10 mouse cellular contexts compared by ENCODE assay signal in genomic region chr14:56098940-56099339, GRCm38 (mm10). TPM values are rescaled to one million over a fixed set of nuclear protein-coding genes. Genes with fewer than 3 reads are reported as not detected.
DNase-seq lines count a peak whose midpoint lies in the region; ATAC-seq and TF ChIP-seq lines count a peak whose summit lies in the region.
"Had no signal": no experiment of that assay in that cellular context is flagged by ENCODE, and none has a peak within 500 bp of the region (broad histone marks: within the 10 kb centered on the region; RNA-seq: fewer than 3 reads in every experiment).

No protein-coding gene starts in this region.

- no peak for ATAC-seq in intestine, postnatal 0 days
- ATAC-seq in intestine, embryonic 15.5 days = no peak

- H3K27ac ChIP-seq in intestine, postnatal 0 days (ENCODE audit: low read depth, low read length) = no peak overlapping the region
- no peak overlapping the region for H3K27ac ChIP-seq in intestine, embryonic 15.5 days
- H3K27ac ChIP-seq: embryonic facial prominence, embryonic 12.5 days; heart, embryonic 13.5 days had no signal

- no peak overlapping the region for H3K4me3 ChIP-seq in intestine, postnatal 0 days (ENCODE audit: low read depth, low read length)
- H3K4me3 ChIP-seq in intestine, embryonic 15.5 days (replicated peaks) = no peak overlapping the region
- H3K4me3 ChIP-seq: embryonic facial prominence, embryonic 12.5 days; heart, embryonic 13.5 days had no signal

- no peak overlapping the region for H3K4me2 ChIP-seq in intestine, postnatal 0 days (replicated peaks; ENCODE audit: low read depth)
- no peak overlapping the region for H3K4me2 ChIP-seq in intestine, embryonic 15.5 days (replicated peaks)
- H3K4me2 ChIP-seq: embryonic facial prominence, embryonic 12.5 days; heart, embryonic 13.5 days had no signal

- 79% methylated on average over 4 of the region's 4 CpGs for WGBS in intestine, postnatal 0 days
- 74% methylated on average over 4 of the region's 4 CpGs for WGBS in intestine, embryonic 15.5 days

- no peaks in the 10 kb centered on the region for H3K27me3 ChIP-seq in intestine, postnatal 0 days (replicated peaks; ENCODE audit: control insufficient read depth, insufficient read depth, low read length)
- H3K27me3 ChIP-seq in intestine, embryonic 15.5 days (replicated peaks) = no peaks in the 10 kb centered on the region
- H3K27me3 ChIP-seq: embryonic facial prominence, embryonic 12.5 days; heart, embryonic 13.5 days had no signal

- peak; percentile 68 for TF ChIP-seq CTCF in intestine, postnatal 0 days (IDR thresholded peaks at IDR 0.05; ENCODE audit: low read depth)

- no peaks in the 10 kb centered on the region for H3K4me1 ChIP-seq in intestine, postnatal 0 days (replicated peaks; ENCODE audit: control insufficient read depth, insufficient read depth, low read length)
- H3K4me1 ChIP-seq in intestine, embryonic 15.5 days (replicated peaks) = no peaks in the 10 kb centered on the region
- H3K4me1 ChIP-seq: embryonic facial prominence, embryonic 12.5 days had no signal

- no peak overlapping the region for H3K9ac ChIP-seq in intestine, postnatal 0 days (ENCODE audit: low read depth, low read length)
- no peak overlapping the region for H3K9ac ChIP-seq in intestine, embryonic 15.5 days
- H3K9ac ChIP-seq: embryonic facial prominence, embryonic 12.5 days; heart, embryonic 13.5 days had no signal

- no peaks in the 10 kb centered on the region for H3K9me3 ChIP-seq in intestine, postnatal 0 days (ENCODE audit: control insufficient read depth)
- H3K9me3 ChIP-seq in intestine, embryonic 15.5 days = no peaks in the 10 kb centered on the region
- H3K9me3 ChIP-seq: embryonic facial prominence, embryonic 12.5 days; heart, embryonic 13.5 days had no signal

- peak; percentile 87 for DNase-seq in 416B (ENCODE audit: low read depth)
- peak; percentile 66 for DNase-seq in ES-CJ7 (ENCODE audit: low read depth, low spot score)
- DNase-seq in forelimb bud, embryonic 11.5 days (ENCODE audit: low read depth, low spot score) = peak; percentile 19
- no peak for DNase-seq in spleen, adult 12 weeks (ENCODE audit: low spot score)
- no peak for DNase-seq in layer of hippocampus, adult 8-10 months (ENCODE audit: low spot score in 2 of 2)
- no peak for DNase-seq in gastrocnemius, postnatal 10 days

- H3K36me3 ChIP-seq in intestine, postnatal 0 days (ENCODE audit: control insufficient read depth, insufficient read depth) = no peaks in the 10 kb centered on the region
- H3K36me3 ChIP-seq in intestine, embryonic 15.5 days = no peaks in the 10 kb centered on the region
- H3K36me3 ChIP-seq: embryonic facial prominence, embryonic 12.5 days; heart, embryonic 13.5 days had no signal

RNA-seq across cellular contexts. Expression of gene Ctsg, which starts 3.4 kb away (rescaled TPM):
- polyA plus RNA-seq in intestine, postnatal 0 days (2015; fragmentation: Nextera tagmentation; extraction: Ambion mirVana) = not detected in 2 replicates
- 0.45 TPM in 1 of 2 replicates, not detected in the other for polyA plus RNA-seq in intestine, embryonic 15.5 days (2015; fragmentation: Nextera tagmentation; extraction: Ambion mirVana)
- total RNA-seq in layer of hippocampus, adult 8-10 months (2022) = not detected
- under 1 TPM in 1 of 2 experiments, not detected in 1; 0.97 TPM for total RNA-seq in gastrocnemius, postnatal 10 days (2021)
- polyA plus RNA-seq: embryonic facial prominence, embryonic 12.5 days had no signal

RNA-seq across cellular contexts. Expression of gene Mcpt8, which starts 13.9 kb away (rescaled TPM):
- polyA plus RNA-seq in intestine, postnatal 0 days (2015; fragmentation: Nextera tagmentation; extraction: Ambion mirVana) = not detected in 2 replicates
- polyA plus RNA-seq in intestine, embryonic 15.5 days (2015; fragmentation: Nextera tagmentation; extraction: Ambion mirVana) = 0.88 and 0.92 TPM in 2 replicates
- not detected for total RNA-seq in layer of hippocampus, adult 8-10 months (2022)
- total RNA-seq in gastrocnemius, postnatal 10 days (2021) = under 1 TPM in 1 of 2 experiments, not detected in 1; 0.43 TPM
- polyA plus RNA-seq: embryonic facial prominence, embryonic 12.5 days; heart, embryonic 13.5 days had no signal

RNA-seq across cellular contexts. Expression of gene Gzme, which starts 21.5 kb away (rescaled TPM):
- not detected in 2 replicates for polyA plus RNA-seq in intestine, postnatal 0 days (2015; fragmentation: Nextera tagmentation; extraction: Ambion mirVana)
- polyA plus RNA-seq in intestine, embryonic 15.5 days (2015; fragmentation: Nextera tagmentation; extraction: Ambion mirVana) = not detected in 2 replicates
- not detected for total RNA-seq in layer of hippocampus, adult 8-10 months (2022)
- total RNA-seq in gastrocnemius, postnatal 10 days (2021) = not detected
- polyA plus RNA-seq: embryonic facial prominence, embryonic 12.5 days; heart, embryonic 13.5 days had no signal

RNA-seq across cellular contexts. Expression of gene Gzmd, which starts 33.5 kb away (rescaled TPM):
- polyA plus RNA-seq in intestine, postnatal 0 days (2015; fragmentation: Nextera tagmentation; extraction: Ambion mirVana) = not detected in 2 replicates
- polyA plus RNA-seq in intestine, embryonic 15.5 days (2015; fragmentation: Nextera tagmentation; extraction: Ambion mirVana) = not detected in 2 replicates
- total RNA-seq in layer of hippocampus, adult 8-10 months (2022) = not detected
- total RNA-seq in gastrocnemius, postnatal 10 days (2021) = not detected
- polyA plus RNA-seq: embryonic facial prominence, embryonic 12.5 days; heart, embryonic 13.5 days had no signal

RNA-seq across cellular contexts. Expression of gene Mcpt4, which starts 36.8 kb away (rescaled TPM):
- 1.9 and 2.0 TPM in 2 replicates for polyA plus RNA-seq in intestine, postnatal 0 days (2015; fragmentation: Nextera tagmentation; extraction: Ambion mirVana)
- polyA plus RNA-seq in intestine, embryonic 15.5 days (2015; fragmentation: Nextera tagmentation; extraction: Ambion mirVana) = 0.50 and 0.59 TPM in 2 replicates
- under 1 TPM in 2 of 4 experiments, not detected in 2; 0.57 to 0.58 TPM for total RNA-seq in layer of hippocampus, adult 8-10 months (2022)
- 10 to 100 TPM; 12.7 to 13.9 TPM for total RNA-seq in gastrocnemius, postnatal 10 days (2021)
- polyA plus RNA-seq: embryonic facial prominence, embryonic 12.5 days had no signal

Comparison
In these comparisons a context has a peak if more than half of its experiments do, and no peak if none do; other contexts are left out.
1. DNase-seq: peak in 416B (single experiment), ES-CJ7 (single experiment) and forelimb bud, embryonic 11.5 days (single experiment); none in spleen, adult 12 weeks (single experiment), layer of hippocampus, adult 8-10 months (0 of 2) and gastrocnemius, postnatal 10 days (single experiment).